Mouse (Mus musculus): ENCODE data around the gene Rnaseh2c. TPM values are rescaled to one million over a fixed set of nuclear protein-coding genes. Genes with fewer than 3 reads are reported as not detected.

Rnaseh2c gene
- 50.2 and 56.5 TPM in 2 replicates for polyA plus RNA-seq (2012; rRNA removed)

- DNase-seq (ENCODE audit: extremely low spot score in 1 of 2, low spot score in 1 of 2): peak; percentile 76 to 87
Observed at GRCm38 (mm10) chr19:5601752-5602541, at the start of gene Rnaseh2c. TSS of gene Rnaseh2c (plus strand) at chr19:5601873.

DNA sequence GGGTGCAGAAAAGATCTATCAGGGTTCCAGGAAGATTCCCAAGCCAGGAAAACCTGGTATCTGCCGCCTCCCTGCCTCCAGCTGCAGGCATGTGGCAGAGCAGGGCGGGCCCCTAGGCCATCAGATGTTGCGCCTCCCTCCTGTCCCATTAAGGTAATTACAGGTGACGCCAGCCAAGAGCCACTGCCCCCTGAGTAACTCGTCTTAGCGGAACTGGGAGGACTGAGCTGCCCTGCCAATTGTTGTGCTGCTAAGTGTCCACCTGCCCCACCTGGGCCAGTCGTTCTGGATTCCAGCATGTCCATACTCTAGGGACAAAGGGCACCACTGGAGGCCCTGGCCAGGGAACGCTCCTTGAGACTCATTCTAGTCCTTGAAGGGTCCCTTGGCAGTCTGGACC, 47.9 kb upstream of the Rnaseh2c start:
- DNase-seq (ENCODE audit: extremely low spot score in 1 of 2, low spot score in 1 of 2): no peak

GRCm38 (mm10) chr19:5554212-5554611, 47.5 kb upstream of the Rnaseh2c start:
- DNase-seq (ENCODE audit: extremely low spot score in 1 of 2, low spot score in 1 of 2): no peak

- DNase-seq (ENCODE audit: extremely low spot score in 1 of 2, low spot score in 1 of 2): no peak
Observed at GRCm38 (mm10) chr19:5558169-5558568, 43.5 kb upstream of the Rnaseh2c start.

DNA sequence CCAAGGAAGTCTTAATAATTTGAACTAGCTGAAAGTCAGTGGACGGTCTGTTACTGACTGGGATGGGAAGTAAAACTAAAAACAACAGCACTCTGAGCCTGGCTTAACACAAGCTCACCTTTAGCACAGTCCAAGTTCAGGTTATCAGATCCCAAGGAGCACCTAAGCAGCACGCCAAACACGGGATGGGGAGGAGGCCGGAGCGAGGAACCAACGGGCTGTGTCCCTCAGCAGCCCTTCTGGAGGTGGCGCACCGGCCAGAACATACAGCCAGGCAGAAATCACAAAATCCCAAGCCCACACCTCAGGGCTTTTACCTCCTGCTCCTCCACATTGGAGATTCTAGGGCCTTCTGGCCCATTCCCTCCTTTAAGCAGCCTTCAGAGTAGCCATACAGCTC, 42.9 kb upstream of the Rnaseh2c start:
- DNase-seq (ENCODE audit: extremely low spot score in 1 of 2, low spot score in 1 of 2): no peak

- no peak for DNase-seq (ENCODE audit: extremely low spot score in 1 of 2, low spot score in 1 of 2)
Observed at GRCm38 (mm10) chr19:5559229-5559628, 42.4 kb upstream of the Rnaseh2c start.

- no peak for DNase-seq (ENCODE audit: extremely low spot score in 1 of 2, low spot score in 1 of 2)
Observed at GRCm38 (mm10) chr19:5559631-5560456, 41.8 kb upstream of the Rnaseh2c start.

DNA sequence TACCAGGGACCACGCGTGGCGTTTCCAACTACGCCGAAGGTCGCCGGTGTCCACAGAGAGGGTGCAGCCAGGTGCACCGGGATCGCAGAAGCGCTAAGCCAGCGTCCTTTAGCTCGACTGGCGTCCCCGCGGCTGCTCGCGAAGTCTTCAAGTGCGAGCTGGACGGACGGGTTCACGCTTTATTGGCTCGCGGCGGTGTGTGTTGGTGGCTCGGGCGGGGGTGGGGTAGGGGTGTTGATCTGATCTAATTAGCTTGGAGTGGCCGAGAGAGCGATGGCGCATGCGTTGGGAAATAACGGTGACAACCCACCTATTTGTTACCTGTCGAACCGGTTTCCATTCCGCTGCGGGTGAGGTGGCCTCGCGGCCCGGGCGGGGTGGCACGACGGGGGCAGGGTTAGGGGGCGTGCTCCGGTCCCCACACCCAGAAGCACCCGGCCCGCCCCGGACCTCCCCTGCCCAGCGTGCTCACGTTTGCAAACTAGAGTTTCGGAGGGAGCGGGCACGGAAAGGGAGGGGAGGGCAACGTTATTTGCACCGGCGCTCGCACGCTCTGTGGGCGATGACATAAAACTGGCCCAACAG, 41.1 kb upstream of the Rnaseh2c start, which contains the start of gene Ovol1:
Gene Ovol1 (minus strand): TSS at position 190 of the 585 bp plus-strand sequence.
- no peak for DNase-seq (ENCODE audit: extremely low spot score in 1 of 2, low spot score in 1 of 2)

DNA sequence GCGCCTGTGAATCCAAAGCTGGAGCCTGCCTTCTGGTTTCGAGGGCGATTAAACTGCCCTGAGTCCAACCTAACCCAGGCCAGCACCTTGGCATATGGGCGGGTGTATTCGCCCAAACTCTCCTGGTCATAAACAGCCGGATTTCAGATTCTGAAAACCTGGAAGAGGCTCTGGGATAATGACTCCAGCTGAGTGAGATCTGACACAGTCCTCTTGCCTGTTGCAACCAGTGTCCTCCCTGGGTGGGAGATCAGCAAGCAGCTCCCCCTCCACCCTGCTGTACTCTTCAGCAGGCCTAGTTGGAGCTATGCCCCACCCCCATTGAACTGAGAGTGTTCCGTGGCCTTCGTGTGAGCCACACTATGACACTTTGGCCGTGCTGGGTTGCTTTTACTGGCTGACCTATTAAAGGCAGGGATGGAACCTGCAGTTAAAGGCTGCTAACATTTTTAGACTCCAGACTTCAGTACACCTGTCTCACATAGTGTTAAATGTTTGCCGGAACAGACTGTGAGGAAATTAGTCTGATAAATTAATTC, 40.4 kb upstream of the Rnaseh2c start:
- no peak for DNase-seq (ENCODE audit: extremely low spot score in 1 of 2, low spot score in 1 of 2)

DNA sequence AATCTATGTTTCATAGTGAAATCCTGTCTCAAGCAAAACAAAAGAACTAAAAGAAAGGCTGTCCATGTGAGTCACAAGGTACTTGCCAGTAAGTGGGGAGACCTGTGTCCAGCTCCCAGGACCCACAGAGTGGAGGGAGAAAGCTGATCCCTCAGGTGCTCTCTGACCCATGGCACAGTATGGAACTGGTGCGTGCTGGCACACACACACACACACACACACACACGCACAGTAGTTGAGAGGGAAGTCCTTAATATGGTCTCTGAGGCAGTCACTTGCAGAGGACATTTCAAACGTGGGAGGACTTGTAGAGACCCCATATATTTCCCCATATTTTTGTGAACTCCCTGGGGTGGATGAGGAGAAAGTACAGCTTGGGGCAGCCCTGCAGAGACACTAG, 39.8 kb upstream of the Rnaseh2c start:
- no peak for DNase-seq (ENCODE audit: extremely low spot score in 1 of 2, low spot score in 1 of 2)

DNA sequence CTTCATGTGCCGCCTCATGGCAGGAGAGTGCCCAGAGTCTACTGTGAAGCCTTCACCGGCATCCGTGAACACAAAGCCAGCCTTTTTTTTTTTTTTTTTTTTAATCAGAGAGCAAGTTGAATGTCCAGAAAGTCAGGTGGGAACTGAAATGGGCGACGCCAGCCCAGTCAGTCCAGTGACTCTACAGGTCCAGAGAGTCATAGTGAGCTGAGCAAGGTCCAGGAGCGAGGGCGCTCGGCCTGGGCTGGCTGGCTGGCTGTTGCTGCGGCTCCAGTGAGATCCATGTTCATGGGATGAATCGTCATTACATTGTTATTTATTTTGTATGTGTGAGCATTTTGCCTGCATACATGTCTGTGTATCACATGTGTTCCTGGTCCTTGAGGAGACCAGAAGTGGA, 38.9 kb upstream of the Rnaseh2c start:
- DNase-seq (ENCODE audit: extremely low spot score in 1 of 2, low spot score in 1 of 2): no peak

GRCm38 (mm10) chr19:5566316-5566715, 35.4 kb upstream of the Rnaseh2c start:
- DNase-seq (ENCODE audit: extremely low spot score in 1 of 2, low spot score in 1 of 2): no peak

- DNase-seq (ENCODE audit: extremely low spot score in 1 of 2, low spot score in 1 of 2): no peak
Observed at GRCm38 (mm10) chr19:5567180-5567533, 34.5 kb upstream of the Rnaseh2c start.

- peak; percentile 63 to 90 for DNase-seq (ENCODE audit: extremely low spot score in 1 of 2, low spot score in 1 of 2)
Observed at GRCm38 (mm10) chr19:5567534-5568469, 33.9 kb upstream of the Rnaseh2c start, which contains the start of gene Ap5b1. TSS of gene Ap5b1 (plus strand) at chr19:5568025.

DNA sequence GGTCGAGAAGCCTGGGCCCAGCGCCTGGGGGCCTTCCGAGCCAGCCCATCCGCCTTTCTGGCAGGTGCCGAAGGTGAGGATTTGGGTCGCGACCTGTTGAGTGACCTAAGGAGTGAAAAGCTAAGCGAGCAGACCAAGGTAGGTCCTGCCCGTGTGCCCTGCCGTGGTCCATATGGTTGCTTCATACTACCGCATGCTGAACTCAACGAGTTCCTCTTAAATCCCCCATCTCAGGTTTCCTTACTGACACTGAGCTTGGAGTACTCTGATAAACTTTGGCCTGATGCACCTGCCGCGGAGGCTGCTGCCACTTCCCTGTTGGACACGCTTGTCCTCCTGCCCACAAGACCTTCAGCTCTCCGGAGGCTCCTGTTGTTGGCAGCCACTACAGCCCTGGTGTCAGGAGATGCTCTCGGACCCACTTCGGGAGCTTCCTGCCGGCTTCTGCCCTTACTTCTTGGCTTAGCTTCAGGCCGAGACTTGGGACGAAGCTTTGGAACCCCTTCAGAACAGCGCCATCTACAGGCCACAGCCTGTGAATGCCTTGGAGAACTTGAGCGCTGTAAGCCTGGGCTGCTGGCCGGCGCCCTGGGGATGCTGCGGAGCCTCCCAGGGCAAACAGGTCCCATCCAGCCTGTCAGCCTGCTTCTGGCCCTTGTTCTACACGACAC, 33.1 kb upstream of the Rnaseh2c start:
- peak; percentile 46 to 88 for DNase-seq (ENCODE audit: extremely low spot score in 1 of 2, low spot score in 1 of 2)

GRCm38 (mm10) chr19:5569521-5569920, 32.2 kb upstream of the Rnaseh2c start:
- no peak for DNase-seq (ENCODE audit: extremely low spot score in 1 of 2, low spot score in 1 of 2)

GRCm38 (mm10) chr19:5570353-5571246, 31.1 kb upstream of the Rnaseh2c start:
- DNase-seq (ENCODE audit: extremely low spot score in 1 of 2, low spot score in 1 of 2): no peak

GRCm38 (mm10) chr19:5571831-5572230, 29.8 kb upstream of the Rnaseh2c start:
- no peak for DNase-seq (ENCODE audit: extremely low spot score in 1 of 2, low spot score in 1 of 2)

Data from frontal cortex, adult 2 months (tissue).